Mouse (Mus musculus) spleen, adult 2 months (tissue): ENCODE measurements at regions not wholly inside any gene's neighbourhood (a gene's known extent, or its start where the extent isn't known, plus 50 kb on each side); places are given as distances from the start of the nearest gene placed in this dataset.

Experiments used
- CTCF ChIP-seq: fragments of 200-500 bp; IDR thresholded peaks from 2 replicates; pipeline ENCODE4 v1.5.1; 2011; ENCODE audit warnings: mild to moderate bottlenecking, inconsistent platforms; ENCODE audit not compliant: insufficient read depth, insufficient read length, insufficient replicate concordance; ENCODE audit errors: extremely low read depth
- POLR2A ChIP-seq: fragments of 200-500 bp; IDR thresholded peaks from 2 replicates; pipeline ENCODE4 v1.6.1; 2011; ENCODE audit warnings: low read depth, low read length, inconsistent platforms

DNA sequence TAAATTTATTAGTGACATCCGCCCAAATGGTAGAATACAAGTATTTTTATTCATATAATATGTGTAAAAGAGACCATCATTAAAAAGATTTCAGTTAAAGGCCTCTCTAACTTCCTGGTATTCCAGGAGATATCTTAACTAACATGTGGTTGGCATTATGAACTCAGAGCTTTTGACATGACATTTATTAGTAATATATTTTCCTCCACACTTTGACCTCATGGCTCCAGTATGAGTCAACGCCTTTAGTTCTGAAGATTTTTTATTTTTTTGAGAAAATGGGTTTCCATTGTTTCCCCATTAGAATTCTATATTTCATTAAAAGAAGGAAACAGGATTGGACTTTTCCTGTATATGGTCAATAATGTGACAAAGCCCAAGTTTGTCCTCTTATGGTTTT, 250.7 kb upstream of the Cd180 start:
- TF ChIP-seq POLR2A (no peak), CTCF (no peak)
